Mouse (Mus musculus): ENCODE data around the gene Prrc2b.

GRCm38 (mm10) chr2:32254563-32254962 is 103.7 kb downstream of the Prrc2b start:
- no peak for TF ChIP-seq CTCF (IDR thresholded peaks at IDR 0.05; ENCODE audit: borderline replicate concordance, insufficient read depth, low read length)
- TF ChIP-seq POLR2A (IDR thresholded peaks at IDR 0.05; ENCODE audit: low read depth, low read length) = no peak

Data from embryonic fibroblast, embryonic 13.5 days (primary cell).